8 mouse cellular contexts compared by ENCODE assay signal in genomic region chr19:7122277-7122676, GRCm38 (mm10). TPM values are rescaled to one million over a fixed set of nuclear protein-coding genes. Genes with fewer than 3 reads are reported as not detected.
DNase-seq lines count a peak whose midpoint lies in the region; TF ChIP-seq lines count a peak whose summit lies in the region.

No protein-coding gene starts in this region.

- no peaks in the 10 kb centered on the region for H3K27me3 ChIP-seq in MEL (ENCODE audit: control insufficient read depth in 1 of 2, insufficient read depth in 2 of 2, low read length in 2 of 2)

- TF ChIP-seq EP300 in MEL (IDR thresholded peaks at IDR 0.05; ENCODE audit: low read depth in 1 of 2, low read length in 2 of 2) = no peak

- H3K36me3 ChIP-seq in MEL (ENCODE audit: control insufficient read depth in 1 of 2, insufficient read depth in 2 of 2, low read length in 2 of 2) = peaks cover 0 to 13% of the 10 kb centered on the region in 2 experiments; a peak in 2 of 4 replicates

- no peak overlapping the region for H3K27ac ChIP-seq in MEL (ENCODE audit: control insufficient read depth, low read depth, low read length)

- no peak for TF ChIP-seq CTCF in MEL (IDR thresholded peaks at IDR 0.05 in 2 of 3, conservative IDR thresholded peaks at IDR 0.05 in 1 of 3; ENCODE audit: control insufficient read depth in 1 of 3, insufficient read depth in 1 of 3, low read depth in 2 of 3, low read length in 3 of 3, poor library complexity in 1 of 3, severe bottlenecking in 1 of 3)

- H3K9ac ChIP-seq in MEL (ENCODE audit: control insufficient read depth, low read depth, low read length, poor library complexity, severe bottlenecking) = no peak overlapping the region

- no peaks in the 10 kb centered on the region for H3K79me2 ChIP-seq in MEL (ENCODE audit: control insufficient read depth, insufficient read depth, low read length, poor library complexity)

- no peak for TF ChIP-seq RAD21 in MEL (IDR thresholded peaks at IDR 0.05; ENCODE audit: low read depth, low read length)

- peak; percentile 61 for DNase-seq in adrenal gland, postnatal 10 days
- DNase-seq in adrenal gland, adult 18-20 months (ENCODE audit: low spot score in 2 of 2) = no peak
- DNase-seq in MEL (ENCODE audit: low read depth, low spot score) = peak; percentile 36
- DNase-seq in heart, adult 9 months (ENCODE audit: low spot score in 2 of 2) = peak; percentile 41 to 69
- DNase-seq in kidney, postnatal 25 days = peak; percentile 59 to 74
- no peak for DNase-seq in frontal cortex, adult 2 months (ENCODE audit: extremely low spot score in 1 of 2, low spot score in 1 of 2)
- DNase-seq in urinary bladder, adult 2 months (ENCODE audit: low spot score) = no peak
- DNase-seq in embryo, embryonic 11 days = no peak

- H3K4me3 ChIP-seq in MEL (ENCODE audit: control insufficient read depth in 1 of 2, insufficient read depth in 1 of 2, low read depth in 2 of 2, low read length in 2 of 2) = no peak overlapping the region

- H3K9me3 ChIP-seq in MEL (replicated peaks; ENCODE audit: insufficient read depth, low read length) = no peaks in the 10 kb centered on the region

- H3K4me1 ChIP-seq in MEL (ENCODE audit: control insufficient read depth in 1 of 2, insufficient read depth in 2 of 2, low read length in 2 of 2) = peaks cover 6 to 15% of the 10 kb centered on the region in 2 experiments

- TF ChIP-seq POLR2A in MEL (IDR thresholded peaks at IDR 0.05; ENCODE audit: control insufficient read depth in 1 of 2, insufficient read depth in 1 of 2, low read depth in 1 of 2, low read length in 2 of 2, poor library complexity in 1 of 2) = no peak

TF ChIP-seq in MEL, 35 proteins besides CTCF, POLR2A, EP300 and RAD21:
- no peak for TF ChIP-seq MAX (IDR thresholded peaks at IDR 0.05; ENCODE audit: low read length)
- TF ChIP-seq USF1 (IDR thresholded peaks at IDR 0.05; ENCODE audit: low read depth, low read length) = no peak
- no peak for TF ChIP-seq ZNF384 (IDR thresholded peaks at IDR 0.05; ENCODE audit: low read depth, low read length)
- TF ChIP-seq BHLHE40 (IDR thresholded peaks at IDR 0.05; ENCODE audit: borderline replicate concordance, low read depth, low read length) = no peak
- no peak for TF ChIP-seq POLR2AphosphoS2 (IDR thresholded peaks at IDR 0.05; ENCODE audit: low read length)
- TF ChIP-seq ZC3H11A (IDR thresholded peaks at IDR 0.05; ENCODE audit: low read depth, low read length) = no peak
- no peak for TF ChIP-seq TAL1 (IDR thresholded peaks at IDR 0.05; ENCODE audit: low read length)
- no peak for TF ChIP-seq SIN3A (IDR thresholded peaks at IDR 0.05; ENCODE audit: low read length)
- no peak for TF ChIP-seq GATA1 (IDR thresholded peaks at IDR 0.05; ENCODE audit: low read depth, low read length)
- TF ChIP-seq USF2 (IDR thresholded peaks at IDR 0.05; ENCODE audit: borderline replicate concordance in 1 of 2, insufficient read depth in 1 of 2, low read depth in 1 of 2, low read length in 2 of 2) = no peak
- TF ChIP-seq MAZ (IDR thresholded peaks at IDR 0.05; ENCODE audit: low read depth, low read length) = no peak
- no peak for TF ChIP-seq NRF1 (IDR thresholded peaks at IDR 0.05; ENCODE audit: insufficient read depth, low read depth, low read length, poor library complexity, severe bottlenecking)
- no peak for TF ChIP-seq SMC3 (IDR thresholded peaks at IDR 0.05; ENCODE audit: low read depth, low read length)
- TF ChIP-seq MEF2A (IDR thresholded peaks at IDR 0.05; ENCODE audit: extremely low read depth, insufficient replicate concordance, low read depth, low read length, poor library complexity, severe bottlenecking) = no peak
- no peak for TF ChIP-seq CHD2 (IDR thresholded peaks at IDR 0.05; ENCODE audit: low read length)

RNA-seq across cellular contexts. Expression of gene Flrt1, which starts 16.7 kb away (rescaled TPM):
- 1 to 10 TPM; 1.1 to 2.0 TPM for total RNA-seq in adrenal gland, postnatal 10 days (2021)
- total RNA-seq in adrenal gland, adult 18-20 months (2021) = 1 to 10 TPM; 2.1 to 9.3 TPM
- 0.03 TPM in 1 of 2 replicates, not detected in the other for total RNA-seq in MEL (2012; rRNA removed)
- not detected for polyA plus RNA-seq in MEL (2012; ENCODE audit: insufficient read depth in 1 of 2, insufficient read length in 2 of 2, low read depth in 1 of 2, low replicate concordance in 2 of 2, missing spikeins in 1 of 2)
- polyA plus RNA-seq in frontal cortex, adult 2 months (2012; rRNA removed) = 8.1 TPM in 2 replicates
- 0.37 and 0.66 TPM in 2 replicates for polyA plus RNA-seq in urinary bladder, adult 2 months (2012; rRNA removed)

Comparison
In these comparisons a context has a peak if more than half of its experiments do, and no peak if none do; other contexts are left out.
1. DNase-seq: peak in adrenal gland, postnatal 10 days (single experiment), MEL (single experiment), heart, adult 9 months (2 of 2) and kidney, postnatal 25 days (2 of 2); none in adrenal gland, adult 18-20 months (0 of 2), frontal cortex, adult 2 months (0 of 2), urinary bladder, adult 2 months (single experiment) and embryo, embryonic 11 days (single experiment).